Mouse (Mus musculus) adrenal gland (tissue): Measurements from ENCODE around the gene Fbxo28.
"Not testable (repeated sequence)": the region's sequence is repeated elsewhere in the genome, so short reads cannot be mapped to it uniquely, and the experiment has no call there.

Experiments
- intact Hi-C: fragments of 180-260 bp; cut with DNase I; formaldehyde crosslinking; loops from one replicate; pipeline ENCODE4 v1.15.1; 2025

The Fbxo28 gene

GRCm38 (mm10) chr1:182345857-182346256 lies 4.4 kb upstream of the Fbxo28 start:
- intact Hi-C loops: no loop called here

GRCm38 (mm10) chr1:182341993-182342392 lies 564 bp upstream of the Fbxo28 start:
- intact Hi-C loops: no loop called here

GRCm38 (mm10) chr1:182340281-182340680 lies 1.1 kb downstream of the Fbxo28 start:
- intact Hi-C loops: no loop called here

DNA sequence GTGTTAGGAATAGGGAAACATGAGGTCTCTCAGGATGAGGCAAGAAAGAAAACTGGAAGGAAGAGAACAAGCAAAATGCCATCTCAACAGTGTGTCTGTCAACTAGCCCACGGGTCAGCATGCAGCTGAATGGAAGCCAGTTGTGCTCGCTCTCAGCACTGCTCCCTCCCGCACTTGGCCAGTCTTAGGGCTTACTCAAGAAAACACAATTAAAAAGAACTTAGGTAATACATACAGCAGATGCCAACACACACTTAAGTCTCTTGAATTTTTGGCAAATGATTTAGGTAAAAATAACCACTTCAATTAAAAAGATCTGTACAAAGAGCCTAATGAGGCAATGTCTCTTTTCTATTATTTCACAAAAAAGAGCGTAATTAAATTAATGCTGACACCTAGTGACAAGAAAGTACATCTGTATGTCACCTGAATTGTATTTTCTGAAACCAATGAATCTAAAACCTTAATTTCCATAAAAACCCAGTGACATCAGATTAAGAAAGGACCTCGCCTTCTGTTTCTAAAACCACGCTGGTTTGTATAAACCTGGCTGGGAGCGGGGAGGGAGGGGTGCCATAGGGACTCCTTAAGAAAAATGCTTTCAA lies 2.4 kb downstream of the Fbxo28 start:
- intact Hi-C loops: no loop called here

GRCm38 (mm10) chr1:182333766-182334437 lies 7.5 kb downstream of the Fbxo28 start:
- intact Hi-C loops: no loop called here

DNA sequence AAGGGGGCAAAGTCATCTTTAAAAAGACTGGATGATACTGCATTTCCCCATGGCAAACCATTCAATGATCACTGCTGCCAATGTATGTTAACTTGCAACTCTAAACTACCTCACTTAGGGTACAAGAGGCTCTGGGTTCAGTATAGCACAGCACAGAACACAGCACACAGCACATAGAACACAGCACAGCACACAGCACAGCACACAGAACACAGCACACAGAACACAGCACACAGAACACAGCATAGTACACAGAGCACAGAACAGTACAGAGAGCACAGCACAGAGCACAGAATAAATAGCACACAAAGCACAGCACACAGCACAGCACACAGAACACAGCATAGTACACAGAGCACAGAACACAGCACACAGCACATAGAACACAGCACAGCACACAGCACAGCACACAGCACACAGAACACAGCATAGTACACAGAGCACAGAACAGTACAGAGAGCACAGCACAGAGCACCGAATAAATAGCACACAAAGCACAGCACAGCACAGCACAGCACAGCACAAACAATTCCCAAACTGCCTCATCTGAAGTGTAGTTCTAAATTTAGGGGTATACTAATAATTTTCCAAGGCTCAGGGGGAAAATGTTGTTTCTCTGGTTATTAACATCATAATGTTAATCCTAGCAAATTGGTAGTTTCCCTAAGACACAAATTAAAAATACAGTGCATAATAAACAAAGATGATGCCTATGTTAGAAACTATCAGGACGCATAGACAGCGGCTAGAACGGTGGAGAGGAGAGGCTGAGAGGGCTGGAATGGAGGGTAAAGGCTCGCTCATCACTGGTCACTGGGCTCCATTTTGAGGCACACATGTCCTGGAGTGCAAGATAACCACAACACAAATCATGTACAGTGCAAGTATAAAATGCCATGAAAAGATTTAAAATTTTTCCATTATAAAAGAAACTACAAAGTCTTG lies 9.1 kb downstream of the Fbxo28 start:
- intact Hi-C loops: no loop called here

DNA sequence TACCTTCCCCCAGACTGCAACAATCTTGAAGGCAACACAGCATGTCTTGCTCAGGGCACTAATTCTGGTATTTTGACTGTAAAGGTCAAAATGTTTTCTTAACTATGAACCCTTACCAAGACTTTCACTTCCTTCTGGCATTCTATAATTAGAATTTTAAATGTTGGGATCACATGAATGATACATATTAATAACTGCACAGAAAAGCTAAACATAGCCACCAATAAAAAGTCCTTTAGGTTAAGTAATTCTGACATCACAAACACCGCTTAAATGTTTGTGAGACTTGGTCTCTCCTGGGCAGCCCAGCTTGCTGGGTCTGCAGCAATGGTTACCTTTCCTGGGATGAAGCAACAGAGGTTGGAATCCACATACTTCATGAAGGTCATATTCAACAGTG lies 15.5 kb downstream of the Fbxo28 start:
- intact Hi-C loops: no loop called here

DNA sequence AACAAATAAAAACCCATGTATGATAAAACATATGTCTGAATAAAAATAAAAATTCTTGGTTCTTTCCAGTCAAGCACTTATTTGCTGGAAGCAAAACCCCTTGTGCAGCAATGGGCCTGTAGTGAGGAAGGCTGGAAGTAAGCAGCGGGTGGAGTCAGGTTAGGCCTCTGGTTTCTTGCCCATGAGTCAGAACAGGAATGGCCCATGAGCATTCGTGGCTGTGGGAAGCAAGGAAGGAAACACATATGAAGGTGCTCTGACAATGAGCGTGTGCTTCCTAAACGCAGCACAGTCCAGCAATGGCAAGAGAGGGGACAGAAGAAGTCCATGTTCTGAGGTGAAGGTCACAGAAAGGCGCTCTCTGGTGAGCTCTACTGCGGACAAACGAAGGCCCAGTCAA lies 16.9 kb downstream of the Fbxo28 start:
- intact Hi-C loops: no loop called here

GRCm38 (mm10) chr1:182323139-182323538 lies 18.3 kb downstream of the Fbxo28 start:
- intact Hi-C loops: no loop called here

- intact Hi-C loops: no loop called here
Observed at GRCm38 (mm10) chr1:182314201-182314600, 27.2 kb downstream of the Fbxo28 start.

- intact Hi-C loops: no loop called here
Observed at GRCm38 (mm10) chr1:182313181-182313580, 28.2 kb downstream of the Fbxo28 start.

DNA sequence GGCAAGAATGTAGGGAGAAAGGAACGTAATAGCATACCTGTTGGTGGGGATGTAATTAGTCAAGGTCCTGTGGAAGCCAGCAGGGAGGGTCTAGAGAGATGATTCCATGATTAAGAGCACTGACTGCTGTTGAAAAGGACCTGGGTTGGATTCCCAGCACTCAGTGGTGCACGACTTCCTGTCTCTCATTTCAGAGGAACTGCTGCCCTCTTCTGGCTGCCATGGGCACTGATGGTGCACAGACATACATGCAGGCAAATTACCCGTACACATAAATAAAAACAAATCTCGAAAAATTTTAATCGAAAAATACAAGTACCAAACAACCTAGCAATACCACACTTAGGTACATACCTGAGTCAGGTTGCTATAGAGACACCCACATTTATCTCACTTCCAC lies 30.1 kb downstream of the Fbxo28 start:
- intact Hi-C loops: no loop called here

DNA sequence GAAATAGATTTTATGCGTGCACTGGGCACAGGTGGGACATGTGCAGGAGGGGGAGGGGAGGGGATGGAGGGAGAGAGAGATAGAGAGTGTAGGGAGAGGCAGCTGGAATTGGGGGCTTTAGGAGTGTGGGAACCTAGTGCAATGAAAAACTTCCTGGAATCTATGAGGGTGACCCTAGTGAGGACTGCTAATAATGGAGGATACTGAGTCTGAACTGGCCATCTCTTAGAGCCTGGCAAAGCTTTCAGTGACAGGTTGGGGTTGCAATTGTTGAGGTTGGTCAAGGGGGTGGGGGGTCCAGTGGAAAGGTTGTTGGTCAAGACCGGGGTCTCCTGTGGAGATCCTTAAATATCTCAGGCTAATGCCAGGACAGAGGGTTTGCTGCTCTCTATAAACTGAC lies 31.1 kb downstream of the Fbxo28 start:
- intact Hi-C loops: no loop called here

DNA sequence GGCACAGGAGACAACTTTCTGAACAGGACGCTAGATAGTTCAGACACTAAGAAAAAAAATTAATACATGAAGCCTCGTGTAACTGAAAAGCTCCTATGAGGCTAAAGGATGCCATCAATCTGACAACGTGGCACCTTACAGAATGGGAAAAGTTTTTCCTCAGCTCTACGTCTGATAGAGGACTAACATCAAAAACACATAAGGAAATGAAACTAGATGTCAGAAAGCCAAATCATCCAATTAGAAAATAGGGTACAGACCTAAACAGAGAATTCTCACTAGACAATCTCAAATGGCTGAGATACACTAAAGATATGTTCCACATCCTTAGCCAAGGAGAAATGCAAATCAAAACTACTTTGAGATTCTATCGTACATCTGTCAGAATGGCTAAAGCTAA lies 32.0 kb downstream of the Fbxo28 start:
- intact Hi-C loops: no loop called here

DNA sequence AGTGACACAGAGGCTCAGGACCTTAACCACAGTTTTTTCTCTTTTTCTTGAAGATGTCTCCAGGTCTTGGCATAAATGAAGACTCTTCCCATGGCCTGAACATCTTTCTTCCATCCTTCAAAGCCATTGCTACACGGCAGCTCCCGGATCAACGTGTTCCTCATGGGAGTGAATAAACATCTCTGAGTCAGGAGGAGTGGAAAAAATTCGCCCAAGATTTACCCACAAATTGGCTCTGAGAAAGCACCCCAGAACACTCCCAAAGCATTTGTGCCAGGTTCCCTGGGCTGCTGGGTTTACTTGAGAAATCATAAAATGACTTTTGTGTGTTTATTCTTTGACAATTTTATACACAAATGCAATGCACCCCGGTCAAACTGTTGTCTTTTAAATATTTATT lies 38.5 kb downstream of the Fbxo28 start:
- intact Hi-C loops: no loop called here

DNA sequence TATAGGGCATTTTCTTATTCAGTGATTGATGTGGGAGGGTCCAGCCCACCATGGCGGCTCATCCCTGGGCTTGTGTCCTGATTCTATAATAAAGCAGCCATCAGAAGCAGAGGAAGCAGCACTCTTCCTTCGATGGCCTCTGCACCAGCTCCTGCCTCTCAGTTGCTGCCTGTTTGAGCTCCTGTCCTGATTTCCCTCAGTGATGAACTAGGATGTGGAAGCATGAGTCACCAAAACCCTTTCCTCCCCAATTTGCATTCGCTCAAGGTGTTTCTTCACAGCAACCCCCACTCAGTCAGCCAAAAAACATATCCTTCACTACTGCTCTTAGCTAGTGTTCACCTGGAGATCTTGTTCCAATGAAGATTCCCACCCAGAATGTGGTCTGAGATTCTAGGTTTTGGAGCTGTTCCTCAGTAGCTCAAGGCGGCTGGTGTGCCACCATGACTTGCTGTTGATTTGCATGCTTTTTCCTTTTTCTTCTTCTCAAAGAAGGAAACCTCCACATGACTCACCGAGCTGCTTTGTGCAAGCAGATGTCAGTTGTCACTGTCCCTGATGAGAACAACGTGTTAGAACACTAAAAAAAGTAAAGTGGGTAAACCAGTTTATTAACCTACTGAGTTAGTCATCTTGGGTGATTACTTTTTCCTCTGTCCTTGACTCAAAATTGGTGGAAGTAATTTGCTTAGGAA lies 39.1 kb downstream of the Fbxo28 start:
- intact Hi-C loops: no loop called here

- intact Hi-C loops: no loop called here
Observed at GRCm38 (mm10) chr1:182297821-182298220, 43.6 kb downstream of the Fbxo28 start.

- intact Hi-C loops: no loop called here
Observed at GRCm38 (mm10) chr1:182297246-182297645, 44.2 kb downstream of the Fbxo28 start.

DNA sequence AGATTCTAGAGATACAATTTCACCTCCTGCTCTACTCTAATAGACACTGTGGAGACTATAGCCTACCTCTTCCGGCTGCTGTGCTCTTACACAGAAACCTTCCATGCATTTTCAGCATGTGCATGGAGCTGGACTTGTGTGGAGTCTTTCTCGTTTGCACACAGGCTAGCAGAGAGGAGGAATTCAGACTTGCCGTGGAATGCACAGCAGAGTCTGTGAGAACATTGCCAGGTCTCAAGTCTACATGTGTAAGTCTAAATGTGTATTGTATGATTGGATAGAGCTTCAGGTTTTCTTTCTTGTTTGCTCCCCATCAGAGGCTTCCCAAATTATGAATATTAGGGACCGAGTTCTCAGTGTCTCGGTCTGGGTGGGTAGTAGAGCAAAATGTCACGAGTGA lies 44.6 kb downstream of the Fbxo28 start:
- intact Hi-C loops: no loop called here

- intact Hi-C loops: no loop called here
Observed at GRCm38 (mm10) chr1:182296141-182296540, 45.3 kb downstream of the Fbxo28 start.

DNA sequence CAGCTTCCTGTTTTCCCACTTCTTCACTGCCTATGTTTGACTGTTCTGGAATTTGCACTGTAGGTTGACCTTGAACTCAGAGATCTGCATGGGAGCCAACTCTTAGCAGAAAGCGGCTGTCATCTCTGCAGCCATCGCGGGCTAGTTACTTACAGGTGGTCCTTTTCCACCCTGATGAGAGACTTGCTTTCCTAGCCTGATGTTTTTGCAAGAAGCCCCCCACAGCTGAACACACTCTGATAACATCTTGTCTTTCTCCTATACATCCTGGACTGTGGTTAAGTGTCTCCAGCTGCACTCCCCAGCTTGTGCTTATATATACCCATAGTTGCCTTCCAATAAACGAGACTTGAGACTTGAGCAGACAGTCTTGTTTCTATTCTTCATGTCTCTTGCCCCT lies 49.1 kb downstream of the Fbxo28 start:
- intact Hi-C loops: no loop called here

- intact Hi-C loops: not testable (repeated sequence)
Observed at GRCm38 (mm10) chr1:182290741-182291140, 50.7 kb downstream of the Fbxo28 start.
